Mouse (Mus musculus): ENCODE measurements around the gene Gm20431. TPM values are rescaled to one million over a fixed set of nuclear protein-coding genes. Genes with fewer than 3 reads are reported as not detected.

Gm20431 gene
- polyA plus RNA-seq, 1 experiment = not detected

GRCm38 (mm10) chr2:167562101-167562500 lies 99.2 kb downstream of the Gm20431 start:
- Histone ChIP-seq H3K4me3 (ENCODE audit: insufficient read depth, low read length) (no peak overlapping the region), H3K27ac (ENCODE audit: insufficient read depth, low read length) (no peak overlapping the region), H3K4me1 (ENCODE audit: control insufficient read depth, insufficient read depth, low read length) (no peaks in the 10 kb centered on the region)
- TF ChIP-seq POLR2A (IDR thresholded peaks at IDR 0.05; ENCODE audit: extremely low read depth, insufficient read depth, low read length) = no peak
- TF ChIP-seq CTCF (IDR thresholded peaks at IDR 0.05; ENCODE audit: extremely low read depth, insufficient read depth, low read length) = no peak

DNA sequence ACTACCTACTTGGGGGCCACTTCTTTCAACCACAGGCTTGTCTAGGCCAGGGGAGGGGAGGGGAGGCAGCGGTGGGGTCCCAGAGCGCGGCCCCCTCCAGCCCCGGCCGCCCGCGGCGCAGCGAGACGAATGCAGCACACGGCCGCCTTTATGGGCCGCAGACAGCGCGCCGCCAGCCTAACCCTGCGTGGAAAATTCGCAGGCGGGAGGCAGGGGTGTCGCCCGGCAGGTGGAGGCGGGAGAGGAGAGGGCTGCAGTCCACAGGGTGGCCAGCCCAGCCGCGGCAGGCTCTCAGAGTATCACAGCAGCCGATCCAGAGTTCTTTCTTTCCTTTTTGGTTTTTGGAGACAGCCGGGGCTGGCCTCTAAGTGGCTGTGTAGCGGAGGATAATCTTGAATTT lies 101.9 kb downstream of the Gm20431 start:
- Histone ChIP-seq H3K4me3 (ENCODE audit: insufficient read depth, low read length) (no peak overlapping the region), H3K27ac (ENCODE audit: insufficient read depth, low read length) (no peak overlapping the region), H3K4me1 (ENCODE audit: control insufficient read depth, insufficient read depth, low read length) (no peaks in the 10 kb centered on the region)
- TF ChIP-seq CTCF (IDR thresholded peaks at IDR 0.05; ENCODE audit: extremely low read depth, insufficient read depth, low read length) = no peak
- no peak for TF ChIP-seq POLR2A (IDR thresholded peaks at IDR 0.05; ENCODE audit: extremely low read depth, insufficient read depth, low read length)

Other genes with a start within 250 kb of the Gm20431 start
- gene Slc9a8, start 239.8 kb downstream of the Gm20431 start, polyA plus RNA-seq (2012; rRNA removed) = 37.9 and 42.1 TPM in 2 replicates
- gene Rnf114, start 168.9 kb downstream of the Gm20431 start, polyA plus RNA-seq (2012; rRNA removed) = 98.0 and 102 TPM in 2 replicates
- gene Spata2, start 168.6 kb downstream of the Gm20431 start, polyA plus RNA-seq (2012; rRNA removed) = 62.9 and 63.2 TPM in 2 replicates
- 1.4 and 1.8 TPM in 2 replicates for gene Snai1, start 123.3 kb downstream of the Gm20431 start, polyA plus RNA-seq (2012; rRNA removed)
- 251 and 267 TPM in 2 replicates for gene Ube2v1, start 29.4 kb downstream of the Gm20431 start, polyA plus RNA-seq (2012; rRNA removed)
- 16.7 and 19.4 TPM in 2 replicates for gene Cebpb, start 27.4 kb upstream of the Gm20431 start, polyA plus RNA-seq (2012; rRNA removed)
- gene Tmem189, start 28.3 kb upstream of the Gm20431 start, polyA plus RNA-seq (2012; rRNA removed) = 88.8 and 89.0 TPM in 2 replicates

All from cortical plate, adult 2 months (tissue).